Mouse (Mus musculus) MN1 (cell line): Measurements from ENCODE around the gene Skil.

ENCODE experiments used
- DNase-seq: peaks from one replicate; pipeline ENCODE4 v3.0.0-alpha.2; 2016; ENCODE audit warnings: low spot score

Skil gene

DNA sequence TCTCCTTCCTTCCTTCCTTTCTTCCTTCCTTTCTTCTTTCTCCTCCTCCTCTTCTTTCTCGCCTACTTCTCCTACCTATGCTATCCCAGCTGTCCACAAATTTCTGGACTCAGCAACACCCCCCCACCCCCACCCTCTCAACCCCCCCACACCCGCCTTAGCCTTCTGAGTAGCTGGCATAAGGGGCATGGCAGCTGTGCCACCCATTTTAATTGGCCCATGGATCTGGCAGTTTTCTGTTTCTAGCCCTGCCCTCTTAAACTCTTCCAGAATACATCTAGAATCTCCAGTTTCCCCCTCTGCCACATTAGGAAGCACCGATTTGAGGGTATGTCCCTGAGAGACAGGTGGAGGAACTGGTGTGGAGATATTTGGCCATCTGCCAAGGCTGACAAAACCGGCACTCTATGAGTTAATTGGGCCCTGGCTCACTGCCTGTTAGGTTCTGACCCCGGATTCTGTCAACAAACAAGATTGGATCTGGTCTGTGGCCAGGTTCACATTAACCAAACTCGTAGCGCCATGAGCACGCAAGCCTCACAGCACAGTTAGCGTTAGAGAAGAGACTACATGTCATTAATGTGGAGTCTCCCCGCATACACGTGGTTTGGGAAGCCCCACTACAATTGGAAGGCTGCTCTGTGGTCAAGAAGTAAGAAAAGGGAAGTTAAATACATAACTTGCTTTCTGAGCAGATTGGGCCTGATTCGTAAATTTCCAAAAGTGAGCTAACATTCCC is 11.2 kb upstream of the Skil start:
- DNase-seq, result peak; percentile 35

DNA sequence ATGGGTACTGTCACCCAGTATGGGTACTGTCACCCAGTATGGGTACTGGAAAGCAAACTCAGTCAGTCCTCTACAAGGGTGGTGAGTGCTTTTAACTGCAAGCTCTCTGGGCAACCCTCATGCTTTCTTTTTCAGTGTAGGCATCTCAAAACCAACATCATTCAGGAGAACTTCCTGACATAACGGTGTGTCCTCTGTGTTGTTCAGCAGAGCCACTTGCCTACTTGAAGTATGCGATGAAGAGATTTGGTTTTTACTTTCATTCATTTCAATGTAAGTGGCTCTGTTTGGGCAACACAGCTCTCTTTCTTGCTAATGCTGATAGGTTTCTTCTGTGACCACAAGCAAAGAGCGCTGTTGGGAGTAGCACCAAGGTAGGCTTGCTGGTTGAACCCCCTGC is 9.9 kb upstream of the Skil start:
- no peak for DNase-seq

DNA sequence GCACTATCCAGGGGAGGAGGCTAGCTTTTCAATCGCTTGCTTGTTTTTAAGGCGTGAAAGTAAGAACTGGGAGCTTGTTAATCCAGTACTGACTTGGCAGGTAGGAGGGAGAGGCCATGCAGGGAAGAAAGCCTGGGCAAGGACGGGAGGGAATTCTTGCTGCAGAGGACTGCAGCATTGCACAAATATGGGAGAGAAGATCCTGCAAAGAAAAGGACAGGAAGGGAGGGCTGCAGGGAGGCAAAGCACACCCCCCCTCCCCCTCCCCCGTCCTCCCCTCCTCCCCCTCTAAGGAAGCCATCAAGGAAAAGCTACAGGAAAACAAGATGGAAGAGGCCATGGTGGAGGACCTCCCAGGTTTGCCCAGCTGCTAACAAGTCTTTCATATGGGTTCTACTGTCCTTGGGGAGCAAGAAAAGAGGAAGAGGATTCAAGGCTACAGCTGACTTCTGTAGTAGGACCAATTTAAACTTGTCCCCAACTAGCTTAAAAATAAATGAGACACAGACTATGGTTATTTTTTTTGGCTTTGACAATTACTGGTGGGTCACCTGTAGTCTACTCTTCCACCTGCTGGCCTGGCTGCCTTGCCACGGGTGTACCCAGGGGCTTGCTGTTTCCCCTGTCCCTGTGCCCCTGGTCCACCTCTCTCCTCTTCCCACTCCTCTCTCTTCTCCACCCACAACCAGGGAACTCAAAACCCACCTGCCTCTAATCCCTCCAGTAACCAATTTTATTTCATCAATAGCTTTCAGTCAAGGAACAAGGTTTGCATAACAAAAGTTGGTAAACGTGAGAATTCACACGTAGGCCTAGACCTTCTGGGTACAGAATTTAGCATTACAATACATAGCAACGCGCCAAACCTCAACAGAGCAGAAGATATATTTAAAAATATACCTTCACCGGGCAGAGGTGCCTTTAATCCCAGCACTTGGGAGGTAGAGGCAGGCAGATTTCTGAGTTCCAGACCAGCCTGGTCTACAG is 5.8 kb upstream of the Skil start:
- no peak for DNase-seq

DNA sequence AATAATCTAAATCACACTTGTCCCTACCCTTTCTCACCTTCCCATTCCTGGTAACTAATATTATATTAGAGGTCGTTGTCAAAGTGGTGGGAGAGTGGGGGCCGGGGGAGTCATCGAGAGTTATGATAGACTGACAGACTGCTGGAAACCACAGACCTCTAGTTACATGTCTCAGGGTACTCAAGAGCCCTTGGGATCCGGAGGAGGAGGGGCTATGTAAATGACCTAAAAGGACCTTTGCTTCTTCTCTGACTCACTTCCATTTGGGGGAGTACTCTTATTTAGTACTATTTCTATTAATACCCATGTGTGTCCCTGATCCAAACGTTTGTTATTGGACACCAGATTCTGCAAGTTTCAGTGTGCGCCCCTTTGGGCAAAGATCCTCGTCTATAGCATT is 4.9 kb upstream of the Skil start:
- no peak for DNase-seq

DNA sequence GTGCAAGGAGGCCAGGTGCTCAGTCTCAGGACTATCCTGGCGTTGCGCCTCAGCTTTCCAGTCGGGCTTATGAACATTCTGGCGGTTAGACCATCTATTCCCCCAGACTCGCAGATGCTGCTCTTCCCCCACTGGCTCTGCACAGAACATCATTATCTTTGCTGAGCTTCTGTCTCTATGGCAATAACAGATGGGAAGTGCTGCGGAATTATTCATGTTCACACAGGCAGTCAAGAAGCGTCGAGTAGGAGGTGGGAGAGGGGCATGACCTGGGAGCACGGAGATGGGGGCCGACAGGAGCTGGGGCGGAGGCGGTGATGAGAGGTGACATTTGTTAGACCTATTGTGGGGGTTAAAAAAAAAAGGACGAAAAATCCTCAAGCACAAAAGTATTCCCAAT is 1.7 kb upstream of the Skil start:
- peak; percentile 69 for DNase-seq

DNA sequence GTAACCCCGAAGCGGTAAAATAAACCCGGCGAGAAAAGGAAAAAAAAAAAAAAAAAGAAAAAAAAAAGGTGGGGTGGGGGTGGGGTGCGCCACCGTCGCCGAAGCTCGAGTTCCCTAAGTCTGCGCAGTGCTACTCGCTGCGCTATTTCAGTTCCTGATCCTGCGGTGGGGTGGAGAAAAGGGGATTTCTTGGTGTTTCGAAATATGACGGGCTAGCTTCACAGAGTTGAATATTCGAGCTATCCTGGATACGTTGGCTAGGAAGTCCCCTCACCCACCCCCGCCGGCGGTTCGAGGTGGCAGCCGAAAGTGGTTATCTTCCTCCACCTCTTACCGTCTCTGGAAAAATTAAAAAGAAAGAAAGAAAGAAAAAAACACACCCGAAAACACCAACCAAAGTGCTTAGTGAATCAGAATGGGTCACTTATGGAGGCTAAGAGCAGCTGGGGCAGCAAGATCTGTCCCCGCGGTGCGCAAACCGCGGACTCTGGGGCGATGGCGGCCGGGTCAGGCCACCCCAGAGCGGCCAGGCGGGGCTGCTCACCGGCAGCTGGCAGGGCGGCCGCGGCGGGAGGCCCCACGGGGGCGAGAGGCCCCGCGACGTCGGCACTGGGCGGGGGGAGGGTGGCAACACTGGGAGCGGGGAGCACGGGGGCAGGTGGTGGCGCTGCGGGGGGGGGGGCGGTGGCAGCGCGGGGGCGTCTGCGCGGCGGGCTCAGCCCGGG is 1.1 kb upstream of the Skil start:
- peak; percentile 81 for DNase-seq

DNA sequence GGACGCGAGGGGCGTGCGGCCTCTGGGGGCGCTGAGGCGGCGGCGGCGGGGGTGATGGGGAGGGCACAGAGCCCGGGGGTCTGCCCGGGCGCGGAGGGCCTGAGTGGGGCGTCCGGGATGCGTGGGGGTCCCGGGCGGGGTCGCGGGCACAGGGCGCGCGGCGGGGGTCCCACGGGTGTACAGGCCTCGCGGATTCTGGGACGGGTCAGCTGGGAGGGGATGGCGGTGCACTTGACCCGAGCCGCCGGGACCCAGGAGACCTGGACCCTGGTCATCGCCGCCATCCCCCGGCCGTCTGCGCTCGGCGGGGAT is 277 bp downstream of the Skil start:
- no peak for DNase-seq

DNA sequence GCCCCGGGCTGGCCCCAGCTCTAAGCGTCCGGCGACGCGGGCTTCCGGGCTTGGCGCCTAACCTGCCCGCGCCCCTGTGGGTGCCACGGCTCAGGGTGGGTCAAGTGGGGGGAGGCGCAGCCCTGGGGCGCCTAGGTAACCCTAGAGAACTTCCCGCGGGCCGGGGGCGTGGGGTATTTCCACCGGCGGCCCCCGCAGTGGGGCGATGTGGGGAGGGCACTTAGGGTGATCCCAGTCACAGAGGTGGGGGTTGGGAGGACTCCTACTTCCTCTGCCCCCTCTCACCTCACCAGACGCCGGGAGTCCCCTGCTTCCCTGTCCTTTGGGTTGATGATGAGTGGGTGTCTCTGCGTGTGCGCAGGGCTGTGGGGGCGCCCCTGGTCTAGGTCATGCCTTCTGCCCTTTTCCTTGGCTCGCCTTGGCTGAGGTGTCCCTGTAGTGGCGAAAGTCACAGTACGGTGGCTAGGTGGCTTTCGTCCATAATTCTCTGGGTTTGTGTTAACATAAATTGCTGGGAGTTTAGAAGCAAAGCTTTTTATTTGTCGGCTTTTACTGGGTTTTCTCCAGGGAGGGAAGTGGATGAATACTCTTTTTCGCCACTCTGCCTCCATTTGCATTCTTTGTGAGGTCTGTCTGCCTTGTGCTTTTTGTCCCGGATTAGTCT is 765 bp downstream of the Skil start:
- peak; percentile 60 for DNase-seq

DNA sequence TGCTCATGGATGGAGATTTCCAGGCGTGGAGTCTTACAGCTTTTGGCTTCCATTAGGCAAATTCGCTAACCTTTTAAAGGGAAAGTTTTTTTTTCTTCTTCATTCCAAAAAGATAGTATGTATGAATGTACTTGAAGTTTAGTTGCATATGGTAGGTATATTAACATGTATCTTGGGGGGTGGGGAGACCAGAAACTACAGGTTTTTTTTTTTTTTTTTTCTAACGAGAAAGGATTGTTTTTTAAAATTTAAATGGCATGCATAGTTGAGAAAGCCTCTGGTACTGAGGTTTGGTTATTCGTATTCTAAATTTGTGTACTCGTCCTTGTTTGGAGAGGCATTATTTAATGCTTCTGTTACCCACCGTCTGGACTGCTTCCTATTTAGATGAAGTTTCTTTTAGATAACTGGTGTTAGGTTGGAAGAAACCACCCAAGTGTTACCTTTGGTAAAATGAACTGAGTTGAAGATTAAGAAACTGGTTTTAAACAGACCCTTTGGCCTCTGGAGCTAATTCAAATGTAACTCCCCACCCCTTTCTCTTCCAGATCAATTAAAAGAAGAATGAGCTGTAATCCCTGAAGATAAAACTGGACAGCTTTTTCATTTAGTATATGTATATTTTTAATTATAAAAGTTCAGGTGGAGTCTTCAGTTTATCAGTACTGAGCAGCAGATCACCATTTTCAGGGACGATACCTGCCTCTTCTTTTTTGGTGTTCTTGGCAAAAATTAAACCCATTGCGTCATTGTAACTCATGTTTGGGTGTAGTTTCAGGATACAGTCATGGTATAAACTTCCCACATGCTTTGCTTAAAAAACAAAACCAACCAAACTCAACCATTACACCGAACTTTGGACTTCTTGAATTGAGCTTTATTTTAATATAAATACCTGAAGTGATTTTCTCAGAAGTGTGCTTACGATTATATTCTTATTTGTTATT is 1.6 kb downstream of the Skil start:
- DNase-seq, result no peak

DNA sequence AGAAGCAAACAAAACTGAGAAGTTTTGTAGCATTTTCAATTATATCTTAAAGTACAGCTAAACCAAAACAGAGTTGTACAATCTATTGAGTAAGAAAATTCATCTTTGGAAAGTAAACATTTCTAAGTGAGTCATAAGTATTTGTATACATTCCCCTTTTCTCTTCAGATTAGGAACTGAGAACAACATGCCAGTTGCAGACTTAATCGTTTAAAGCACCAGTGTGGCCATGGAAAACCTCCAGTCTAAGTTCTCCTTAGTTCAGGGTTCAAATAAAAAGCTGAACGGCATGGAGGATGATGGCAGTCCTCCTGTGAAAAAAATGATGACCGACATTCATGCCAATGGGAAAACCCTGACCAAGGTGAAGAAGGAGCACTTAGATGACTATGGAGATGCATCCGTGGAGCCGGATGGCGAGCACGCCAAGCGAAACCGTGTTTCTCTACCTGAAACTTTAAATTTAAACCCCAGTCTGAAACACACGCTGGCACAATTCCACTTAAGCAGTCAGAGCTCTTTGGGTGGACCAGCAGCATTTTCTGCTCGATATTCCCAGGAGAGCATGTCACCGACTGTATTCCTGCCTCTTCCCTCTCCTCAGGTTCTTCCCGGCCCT is 2.4 kb downstream of the Skil start:
- DNase-seq, result no peak

DNA sequence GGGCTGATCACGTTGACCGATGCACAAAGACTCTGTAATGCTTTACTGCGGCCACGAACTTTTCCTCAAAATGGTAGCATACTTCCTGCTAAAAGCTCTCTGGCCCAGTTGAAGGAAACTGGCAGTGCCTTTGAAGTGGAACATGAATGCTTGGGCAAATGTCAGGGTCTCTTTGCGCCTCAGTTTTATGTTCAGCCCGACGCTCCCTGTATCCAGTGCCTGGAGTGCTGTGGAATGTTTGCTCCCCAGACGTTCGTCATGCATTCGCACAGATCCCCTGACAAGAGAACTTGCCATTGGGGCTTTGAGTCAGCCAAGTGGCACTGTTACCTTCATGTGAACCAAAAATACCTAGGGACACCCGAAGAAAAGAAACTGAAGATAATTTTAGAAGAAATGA is 3.1 kb downstream of the Skil start:
- DNase-seq, result no peak

DNA sequence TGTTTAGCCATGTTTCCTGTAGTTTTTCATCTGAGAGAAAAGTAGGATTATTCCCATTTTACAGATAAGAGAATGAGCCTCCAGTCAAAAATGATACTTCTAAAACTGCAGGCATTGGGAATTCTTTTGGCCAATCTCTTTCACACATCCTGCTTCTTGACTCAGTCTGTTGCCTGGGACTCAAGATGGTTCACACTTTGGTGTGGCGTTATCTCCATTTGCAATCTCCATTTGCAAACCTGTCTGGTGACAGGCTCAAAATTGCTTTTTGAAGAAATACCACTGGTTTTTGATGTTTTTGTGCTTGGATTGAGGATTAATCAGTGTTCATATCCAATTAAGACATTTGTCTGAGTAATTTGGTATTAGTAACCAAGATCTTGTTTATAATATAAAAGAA is 3.7 kb downstream of the Skil start:
- DNase-seq, result no peak

DNA sequence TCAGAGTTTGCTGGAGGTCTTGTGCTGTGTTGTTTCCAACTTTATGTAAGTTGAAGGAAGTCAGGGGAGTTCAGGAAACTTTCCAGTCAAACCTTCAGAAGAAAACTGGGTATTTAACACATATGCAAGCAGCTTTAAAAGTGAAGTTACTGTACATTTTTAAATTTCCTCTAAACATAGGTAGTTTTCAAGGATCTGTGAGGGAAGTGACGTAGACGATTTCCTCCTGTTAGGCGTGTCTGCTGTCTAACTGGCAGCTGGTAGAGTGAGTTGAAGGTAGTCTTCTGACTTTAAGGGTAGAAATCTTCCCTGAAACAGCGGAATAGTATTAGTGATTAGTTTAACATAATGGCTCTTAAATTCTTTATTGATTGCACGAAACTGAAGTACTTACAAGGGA is 5.2 kb downstream of the Skil start:
- no peak for DNase-seq

DNA sequence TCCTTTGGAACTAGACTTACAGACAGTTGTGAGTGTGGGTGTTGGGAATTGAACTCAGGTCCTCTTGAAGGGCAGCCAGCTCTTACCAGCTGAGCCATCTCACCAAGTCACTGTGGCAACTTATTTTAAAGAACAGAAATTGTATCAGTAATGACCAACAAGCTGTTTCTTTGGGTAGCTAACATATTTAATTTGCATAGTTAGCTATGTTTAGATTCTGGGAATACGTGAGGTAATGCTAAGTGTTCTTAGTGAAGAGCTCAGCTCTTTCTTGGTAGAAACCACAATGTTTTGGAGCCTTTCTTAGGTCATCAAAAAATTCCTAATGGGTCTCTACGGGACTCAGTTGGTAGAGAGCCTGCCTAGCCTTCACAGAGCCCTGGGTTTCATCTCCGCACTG is 5.9 kb downstream of the Skil start:
- no peak for DNase-seq

DNA sequence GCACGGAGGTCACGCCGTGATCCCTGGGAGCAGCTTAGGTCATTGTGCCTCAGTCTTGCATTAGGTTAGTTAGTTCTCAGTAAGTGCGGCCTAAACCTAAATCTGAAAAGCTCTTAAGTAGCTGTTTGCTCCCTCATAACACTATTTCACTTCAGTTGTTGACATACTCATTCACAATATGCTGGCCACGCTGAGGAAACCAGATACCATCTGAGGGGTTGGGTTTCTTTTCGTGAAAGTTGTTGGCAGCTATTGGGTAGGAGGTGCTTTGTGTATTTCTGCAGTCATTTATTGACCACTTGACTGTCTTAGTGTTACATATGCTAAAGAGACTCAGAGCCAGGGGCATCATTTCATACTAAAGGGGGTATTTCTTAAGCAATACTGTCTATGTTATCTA is 10.1 kb downstream of the Skil start:
- DNase-seq, result no peak

DNA sequence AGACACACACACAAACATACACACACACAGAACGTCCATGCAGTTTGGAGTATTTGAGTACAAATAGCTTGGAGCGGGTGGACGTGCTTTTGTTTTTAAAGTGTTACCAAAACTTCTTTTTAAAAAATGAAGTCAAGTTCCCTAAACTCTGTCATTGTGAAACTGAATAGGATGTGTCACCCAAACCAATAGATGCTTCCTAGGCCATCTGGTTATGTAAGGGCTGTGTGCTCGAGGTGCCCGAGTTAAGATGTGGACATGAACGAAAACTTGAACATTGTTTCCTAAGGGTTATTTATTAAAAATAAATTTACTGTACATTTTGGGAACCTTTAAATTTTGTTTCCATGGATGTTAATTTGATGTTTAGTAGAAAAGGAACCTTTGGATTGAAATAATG is 11.7 kb downstream of the Skil start:
- no peak for DNase-seq

DNA sequence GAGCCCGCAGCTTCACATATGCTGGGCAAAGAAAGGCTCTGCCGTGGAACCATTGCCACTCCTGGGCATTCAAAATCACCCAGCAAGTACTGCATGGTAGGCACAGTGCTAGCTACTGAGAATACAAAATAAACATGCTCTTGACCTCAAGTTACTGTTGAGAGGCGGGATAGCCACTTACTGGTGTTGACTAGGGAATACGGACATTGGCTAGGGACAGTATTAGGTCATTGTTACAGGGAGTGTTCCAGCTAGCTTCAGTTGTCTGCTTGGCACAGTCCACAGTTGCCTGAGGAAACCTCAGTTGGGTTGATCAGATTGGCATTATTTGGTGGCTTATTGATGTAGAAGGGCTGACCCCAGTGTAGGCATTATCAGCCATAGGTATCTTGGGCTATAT is 12.8 kb downstream of the Skil start:
- no peak for DNase-seq

DNA sequence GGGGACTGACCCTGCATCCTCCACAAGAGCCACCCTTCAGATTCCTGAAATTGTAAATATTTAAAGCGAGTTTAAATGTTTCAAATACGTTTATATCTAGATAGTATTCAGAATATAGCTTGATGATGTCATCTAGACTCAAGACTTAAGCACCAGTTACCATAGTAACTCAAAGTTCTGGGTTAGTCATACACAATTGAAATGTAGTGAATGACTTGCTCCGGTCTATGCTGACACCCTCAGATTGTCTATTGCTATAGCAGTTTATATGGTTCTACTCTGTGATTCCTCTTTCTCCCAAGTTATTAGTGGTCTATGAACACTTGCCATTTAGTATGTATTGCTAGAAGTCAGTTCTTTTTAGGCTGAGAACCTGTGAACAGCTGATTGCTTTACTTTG is 14.2 kb downstream of the Skil start:
- peak; percentile 64 for DNase-seq

DNA sequence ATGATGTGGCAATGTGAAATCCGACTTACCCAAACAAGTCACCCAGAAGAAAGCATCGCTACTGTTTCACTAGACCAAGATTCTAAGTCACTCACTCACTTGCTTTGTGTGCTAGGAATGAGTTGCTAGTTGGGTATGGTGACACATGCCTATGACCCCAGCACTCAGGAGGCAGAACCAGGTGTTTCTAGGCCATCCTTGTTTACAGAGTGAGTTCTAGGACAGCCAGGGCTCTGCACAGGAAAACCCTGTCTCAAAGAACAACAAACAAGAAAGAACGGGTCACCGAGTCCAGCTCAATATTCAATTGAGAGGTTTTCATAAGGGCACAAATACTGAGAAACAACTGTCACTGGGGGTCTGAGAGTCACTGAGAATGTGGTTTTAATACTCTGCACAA is 28.2 kb downstream of the Skil start:
- no peak for DNase-seq

DNA sequence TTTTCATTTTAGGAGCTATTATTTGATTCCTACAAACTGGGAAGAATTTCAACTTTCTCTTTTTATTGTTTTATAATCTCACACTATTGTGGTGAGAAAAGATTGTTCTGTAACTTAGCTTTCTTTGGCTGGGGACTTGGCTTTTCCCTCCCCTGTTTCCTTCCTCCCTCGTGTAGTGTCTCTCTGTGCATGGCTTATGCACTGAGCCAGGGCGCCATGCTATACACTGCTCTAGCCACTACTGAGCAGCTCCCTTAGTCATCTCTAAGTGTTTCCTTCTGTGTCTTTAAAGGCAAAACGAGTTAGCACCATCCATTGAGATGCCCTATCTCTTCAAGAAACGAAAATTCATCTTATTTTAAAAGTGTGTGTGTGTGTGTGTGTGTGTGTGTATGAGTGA is 31.4 kb downstream of the Skil start:
- no peak for DNase-seq

DNA sequence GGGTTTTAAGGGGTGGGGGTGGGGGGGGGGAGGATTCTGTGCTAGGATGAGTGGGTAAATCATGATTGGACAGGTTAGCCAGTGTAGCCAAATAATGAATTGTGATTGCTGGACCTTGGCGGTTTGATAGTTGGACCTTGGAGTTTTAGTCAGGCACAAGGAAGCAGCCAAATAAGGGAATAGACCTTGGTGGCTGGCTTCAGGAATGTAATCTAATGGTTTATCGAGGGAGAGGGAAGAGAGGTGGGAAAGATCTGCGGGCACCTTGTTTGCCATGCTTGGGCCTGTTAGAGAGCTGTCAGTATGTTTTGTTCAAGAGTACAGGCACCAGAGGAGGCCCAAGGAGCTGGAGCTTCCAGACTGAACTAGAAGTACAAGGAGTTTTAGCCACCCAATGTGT is 32.0 kb downstream of the Skil start:
- no peak for DNase-seq
